Mouse (Mus musculus): ENCODE results near the gene Sppl2c. TPM values are rescaled to one million over a fixed set of nuclear protein-coding genes. Genes with fewer than 3 reads are reported as not detected.

Sppl2c gene
- polyA plus RNA-seq, 1 experiment from 2014 or later, result not detected

DNA sequence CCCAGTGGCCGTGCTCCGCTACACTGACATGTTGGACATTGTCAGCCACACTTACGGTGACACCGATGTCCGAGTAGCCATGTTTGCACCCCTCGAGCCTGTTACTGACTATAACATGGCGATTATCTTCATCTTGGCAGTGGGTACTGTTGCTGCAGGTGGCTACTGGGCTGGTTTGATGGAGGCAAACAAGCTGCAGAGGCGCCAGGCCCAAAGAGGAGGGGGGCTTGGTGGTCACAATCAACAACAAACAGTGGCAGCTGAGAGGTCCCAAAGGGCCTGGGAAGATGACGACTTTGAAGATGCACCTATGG is 667 bp downstream of the Sppl2c start:
- ATAC-seq (ENCODE audit: low read depth), result no peak
- Histone ChIP-seq H3K4me2 (ENCODE audit: low read depth, low read length) (no peak overlapping the region), H3K4me1 (ENCODE audit: control insufficient read depth, low read depth, low read length) (no peaks in the 10 kb centered on the region), H3K9ac (ENCODE audit: low read depth, low read length) (no peak overlapping the region), H3K36me3 (ENCODE audit: control insufficient read depth, insufficient read depth) (no peaks in the 10 kb centered on the region), H3K27me3 (ENCODE audit: control insufficient read depth, insufficient read depth, low read depth, low read length) (no peaks in the 10 kb centered on the region), H3K9me3 (replicated peaks; ENCODE audit: control insufficient read depth, low read length) (no peaks in the 10 kb centered on the region), H3K27ac (ENCODE audit: low read length) (no peak overlapping the region), H3K4me3 (ENCODE audit: low read depth, low read length) (no peak overlapping the region)
- WGBS (ENCODE audit: insufficient replicate concordance), result 70% methylated on average over 9 of the region's 9 CpGs

DNA sequence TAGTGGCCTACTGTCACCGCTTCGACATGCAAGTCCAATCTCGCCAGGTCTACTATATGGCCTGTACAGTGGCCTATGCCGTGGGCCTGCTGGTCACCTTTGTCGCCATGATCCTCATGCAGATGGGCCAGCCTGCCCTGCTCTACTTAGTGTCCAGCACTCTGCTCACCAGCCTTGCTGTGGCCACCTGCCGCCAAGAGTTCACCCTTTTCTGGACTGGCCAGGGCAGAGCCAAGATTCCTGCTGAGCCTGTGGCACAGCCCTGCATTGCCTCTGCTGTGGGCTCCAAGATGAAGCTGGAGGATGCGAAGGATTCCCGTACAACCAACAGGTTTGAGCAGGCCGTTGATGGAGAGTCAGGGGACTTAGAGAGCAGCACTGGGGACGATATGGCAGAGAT is 1.6 kb downstream of the Sppl2c start:
- Histone ChIP-seq H3K4me1 (ENCODE audit: control insufficient read depth, low read depth, low read length) (no peaks in the 10 kb centered on the region), H3K4me3 (ENCODE audit: low read depth, low read length) (no peak overlapping the region), H3K27me3 (ENCODE audit: control insufficient read depth, insufficient read depth, low read depth, low read length) (no peaks in the 10 kb centered on the region), H3K36me3 (ENCODE audit: control insufficient read depth, insufficient read depth) (no peaks in the 10 kb centered on the region), H3K27ac (ENCODE audit: low read length) (no peak overlapping the region), H3K9ac (ENCODE audit: low read depth, low read length) (no peak overlapping the region), H3K4me2 (ENCODE audit: low read depth, low read length) (no peak overlapping the region), H3K9me3 (replicated peaks; ENCODE audit: control insufficient read depth, low read length) (no peaks in the 10 kb centered on the region)
- ATAC-seq (ENCODE audit: low read depth), result no peak
- WGBS (ENCODE audit: insufficient replicate concordance), result 74% methylated on average over 10 of the region's 10 CpGs

DNA sequence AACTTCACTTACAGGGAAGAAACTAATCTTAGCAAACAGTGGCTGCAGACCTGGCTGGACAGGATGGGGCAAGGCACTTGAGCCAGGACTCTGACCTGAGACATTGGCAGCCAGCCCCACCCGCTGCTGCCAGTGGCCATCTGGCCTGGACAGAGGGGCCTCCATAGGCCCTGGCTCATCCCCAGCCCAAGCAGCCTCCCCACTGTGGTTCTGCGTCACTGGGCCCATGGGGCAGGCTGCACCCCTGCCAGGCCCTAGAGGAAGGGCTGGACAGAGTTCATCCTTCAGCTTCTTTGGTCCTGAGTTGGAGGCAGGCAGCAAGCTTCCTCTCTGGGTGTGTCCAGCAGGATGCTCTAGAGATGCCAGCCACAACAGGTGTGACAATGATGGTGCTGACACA is 3.9 kb downstream of the Sppl2c start:
- no peaks in the 10 kb centered on the region for H3K4me1 ChIP-seq (ENCODE audit: control insufficient read depth, low read depth, low read length)
- no peak for ATAC-seq (ENCODE audit: low read depth)
- no peaks in the 10 kb centered on the region for H3K36me3 ChIP-seq (ENCODE audit: control insufficient read depth, insufficient read depth)
- no peaks in the 10 kb centered on the region for H3K9me3 ChIP-seq (replicated peaks; ENCODE audit: control insufficient read depth, low read length)
- no peak overlapping the region for H3K4me3 ChIP-seq (ENCODE audit: low read depth, low read length)
- 36% methylated on average over 2 of the region's 2 CpGs for WGBS (ENCODE audit: insufficient replicate concordance)
- H3K27ac ChIP-seq (ENCODE audit: low read length), result no peak overlapping the region
- H3K9ac ChIP-seq (ENCODE audit: low read depth, low read length), result no peak overlapping the region
- H3K27me3 ChIP-seq (ENCODE audit: control insufficient read depth, insufficient read depth, low read depth, low read length), result no peaks in the 10 kb centered on the region
- H3K4me2 ChIP-seq (ENCODE audit: low read depth, low read length), result no peak overlapping the region

DNA sequence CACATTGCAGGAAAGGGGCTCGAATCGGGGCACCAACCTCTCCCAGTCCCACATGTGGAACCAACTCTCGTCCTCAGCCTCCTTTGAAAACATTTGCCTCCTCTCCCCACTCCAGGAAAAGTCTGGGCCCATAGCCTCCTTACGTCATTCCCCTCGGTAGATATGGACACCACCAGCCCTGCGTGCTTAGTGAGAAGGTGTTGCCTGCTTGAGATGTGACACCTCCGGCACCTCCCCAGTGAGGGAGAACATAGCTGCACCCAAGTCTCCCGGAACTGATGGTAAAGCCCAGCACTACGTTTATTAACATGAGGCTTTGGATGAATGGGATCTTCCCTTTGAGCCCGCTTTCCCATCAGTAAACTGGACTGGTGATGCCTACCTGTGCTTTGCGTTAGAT is 9.3 kb downstream of the Sppl2c start:
- Histone ChIP-seq H3K9ac (ENCODE audit: low read depth, low read length) (no peak overlapping the region), H3K36me3 (ENCODE audit: control insufficient read depth, insufficient read depth) (no peaks in the 10 kb centered on the region), H3K27me3 (ENCODE audit: control insufficient read depth, insufficient read depth, low read depth, low read length) (no peaks in the 10 kb centered on the region), H3K4me2 (ENCODE audit: low read depth, low read length) (no peak overlapping the region), H3K9me3 (replicated peaks; ENCODE audit: control insufficient read depth, low read length) (no peaks in the 10 kb centered on the region), H3K4me1 (ENCODE audit: control insufficient read depth, low read depth, low read length) (no peaks in the 10 kb centered on the region), H3K27ac (ENCODE audit: low read length) (no peak overlapping the region), H3K4me3 (ENCODE audit: low read depth, low read length) (no peak overlapping the region)
- no peak for ATAC-seq (ENCODE audit: low read depth)
- 62% methylated on average over 11 of the region's 11 CpGs for WGBS (ENCODE audit: insufficient replicate concordance)

DNA sequence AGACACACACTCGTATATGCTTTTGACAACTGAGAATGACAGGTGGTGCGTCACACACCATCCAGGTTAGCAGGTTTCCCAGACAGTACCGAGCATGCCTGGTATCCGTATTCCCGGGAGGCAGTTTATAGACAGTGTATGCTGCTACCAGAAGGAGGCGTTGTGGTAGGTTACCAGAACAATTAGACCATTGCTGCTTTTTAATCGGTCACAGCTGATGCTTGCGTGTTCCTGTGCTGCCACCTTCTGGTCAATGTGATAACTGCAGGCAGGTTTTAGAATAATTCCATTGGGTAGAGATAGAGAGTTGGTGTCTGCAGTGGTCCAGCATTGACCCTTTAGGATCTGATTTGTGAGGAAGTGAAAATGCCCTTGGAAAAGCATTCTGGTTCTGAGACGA is 9.7 kb downstream of the Sppl2c start:
- no peak overlapping the region for H3K4me2 ChIP-seq (ENCODE audit: low read depth, low read length)
- H3K27me3 ChIP-seq (ENCODE audit: control insufficient read depth, insufficient read depth, low read depth, low read length), result no peaks in the 10 kb centered on the region
- no peak overlapping the region for H3K27ac ChIP-seq (ENCODE audit: low read length)
- no peak overlapping the region for H3K9ac ChIP-seq (ENCODE audit: low read depth, low read length)
- H3K36me3 ChIP-seq (ENCODE audit: control insufficient read depth, insufficient read depth), result no peaks in the 10 kb centered on the region
- H3K9me3 ChIP-seq (replicated peaks; ENCODE audit: control insufficient read depth, low read length), result no peaks in the 10 kb centered on the region
- H3K4me1 ChIP-seq (ENCODE audit: control insufficient read depth, low read depth, low read length), result no peaks in the 10 kb centered on the region
- ATAC-seq (ENCODE audit: low read depth), result no peak
- WGBS (ENCODE audit: insufficient replicate concordance), result 10% methylated on average over 9 of the region's 9 CpGs
- no peak overlapping the region for H3K4me3 ChIP-seq (ENCODE audit: low read depth, low read length)

DNA sequence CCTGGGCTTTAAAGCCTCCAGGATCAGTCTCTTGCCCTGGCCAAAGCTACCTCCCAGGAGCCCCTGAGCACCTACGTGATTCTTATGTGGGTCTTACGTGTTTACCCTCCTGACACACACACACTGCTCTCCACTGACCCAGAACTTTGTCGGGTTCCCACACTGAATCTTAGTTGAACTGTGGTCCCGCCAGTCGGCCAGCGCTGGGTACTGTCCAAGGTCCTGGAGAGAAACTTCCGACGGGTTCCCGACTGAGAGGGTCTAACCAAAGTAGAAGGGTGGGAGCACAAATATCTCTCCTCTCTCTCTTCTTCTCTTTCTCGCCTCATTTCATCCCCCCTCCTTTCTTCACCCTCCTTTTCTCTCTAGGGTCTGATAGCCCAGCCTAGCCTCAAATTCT is 11.7 kb downstream of the Sppl2c start:
- 10% methylated on average over 10 of the region's 10 CpGs for WGBS (ENCODE audit: insufficient replicate concordance)
- no peak overlapping the region for H3K27ac ChIP-seq (ENCODE audit: low read length)
- no peaks in the 10 kb centered on the region for H3K9me3 ChIP-seq (replicated peaks; ENCODE audit: control insufficient read depth, low read length)
- no peak overlapping the region for H3K4me3 ChIP-seq (ENCODE audit: low read depth, low read length)
- no peaks in the 10 kb centered on the region for H3K36me3 ChIP-seq (ENCODE audit: control insufficient read depth, insufficient read depth)
- H3K27me3 ChIP-seq (ENCODE audit: control insufficient read depth, insufficient read depth, low read depth, low read length), result no peaks in the 10 kb centered on the region
- ATAC-seq (ENCODE audit: low read depth), result no peak
- H3K4me1 ChIP-seq (ENCODE audit: control insufficient read depth, low read depth, low read length), result no peaks in the 10 kb centered on the region
- H3K4me2 ChIP-seq (ENCODE audit: low read depth, low read length), result no peak overlapping the region
- H3K9ac ChIP-seq (ENCODE audit: low read depth, low read length), result no peak overlapping the region

DNA sequence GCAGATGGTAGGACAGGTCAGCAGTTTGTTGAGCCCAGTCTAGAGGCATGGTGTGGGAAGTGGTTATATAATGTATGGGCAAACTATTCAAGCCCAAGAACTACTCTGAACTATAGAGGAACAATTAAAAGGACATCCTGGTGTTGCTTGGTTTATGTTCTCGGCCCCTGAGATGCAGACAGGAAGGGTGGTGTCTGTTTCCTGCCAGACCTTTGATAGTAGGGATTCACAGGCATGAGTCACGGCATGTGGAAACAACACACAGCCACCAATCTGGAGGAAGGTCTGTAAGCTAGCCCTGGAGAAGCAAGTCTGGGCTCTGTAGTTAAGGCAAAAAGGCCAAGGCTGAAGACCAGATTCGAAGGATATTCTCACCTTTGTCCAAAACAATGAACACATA is 17.1 kb downstream of the Sppl2c start:
- Histone ChIP-seq H3K9ac (ENCODE audit: low read depth, low read length) (no peak overlapping the region), H3K4me3 (ENCODE audit: low read depth, low read length) (no peak overlapping the region), H3K27me3 (ENCODE audit: control insufficient read depth, insufficient read depth, low read depth, low read length) (no peaks in the 10 kb centered on the region), H3K9me3 (replicated peaks; ENCODE audit: control insufficient read depth, low read length) (no peaks in the 10 kb centered on the region), H3K4me1 (ENCODE audit: control insufficient read depth, low read depth, low read length) (no peaks in the 10 kb centered on the region), H3K4me2 (ENCODE audit: low read depth, low read length) (no peak overlapping the region), H3K27ac (ENCODE audit: low read length) (no peak overlapping the region), H3K36me3 (ENCODE audit: control insufficient read depth, insufficient read depth) (no peaks in the 10 kb centered on the region)
- ATAC-seq (ENCODE audit: low read depth), result no peak
- whole genome bisulfite sequencing (ENCODE audit: insufficient replicate concordance), result 31% methylated on average over 3 of the region's 3 CpGs

DNA sequence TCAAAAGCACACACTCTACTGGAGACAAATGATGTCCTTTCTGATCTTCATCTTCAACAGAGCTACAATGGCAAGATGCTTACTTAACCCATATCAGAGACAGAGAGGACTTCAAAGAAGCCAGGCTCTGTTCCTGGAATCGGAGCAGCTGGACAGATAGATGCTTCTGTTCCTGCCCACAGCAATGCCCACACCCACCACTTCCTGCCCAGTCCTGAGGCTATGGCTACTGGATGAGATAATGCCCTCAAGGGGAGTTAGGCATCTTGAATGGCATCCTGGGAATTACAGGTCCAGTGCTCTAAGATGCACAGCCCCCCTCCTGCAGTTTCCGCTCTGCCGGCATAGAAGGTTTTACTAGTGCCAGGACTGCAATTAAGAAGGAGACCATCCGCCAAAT is 20.4 kb downstream of the Sppl2c start:
- Histone ChIP-seq H3K9me3 (replicated peaks; ENCODE audit: control insufficient read depth, low read length) (no peaks in the 10 kb centered on the region), H3K4me3 (ENCODE audit: low read depth, low read length) (no peak overlapping the region), H3K27me3 (ENCODE audit: control insufficient read depth, insufficient read depth, low read depth, low read length) (no peaks in the 10 kb centered on the region), H3K36me3 (ENCODE audit: control insufficient read depth, insufficient read depth) (no peaks in the 10 kb centered on the region), H3K4me2 (ENCODE audit: low read depth, low read length) (no peak overlapping the region), H3K4me1 (ENCODE audit: control insufficient read depth, low read depth, low read length) (no peaks in the 10 kb centered on the region), H3K27ac (ENCODE audit: low read length) (no peak overlapping the region), H3K9ac (ENCODE audit: low read depth, low read length) (no peak overlapping the region)
- WGBS (ENCODE audit: insufficient replicate concordance), result 63% methylated on average over 4 of the region's 4 CpGs
- ATAC-seq (ENCODE audit: low read depth), result no peak

DNA sequence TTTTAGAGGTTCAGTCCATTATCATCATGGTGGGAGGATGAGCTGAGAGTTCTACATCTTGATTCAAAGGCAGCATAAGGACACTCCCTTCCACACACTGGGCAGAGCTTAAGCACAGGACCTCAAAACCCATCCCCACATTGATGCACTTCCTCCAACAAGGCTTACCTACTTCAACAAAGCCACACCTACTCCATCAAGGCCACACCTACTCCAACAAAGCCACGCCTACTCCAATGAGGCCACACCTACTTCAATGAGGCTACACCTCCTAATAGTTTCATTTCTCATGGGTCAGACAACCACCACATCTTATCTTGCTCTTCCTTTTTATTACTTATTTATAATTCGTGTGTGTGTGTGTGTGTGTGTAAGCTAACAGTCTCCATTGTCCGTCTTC is 22.9 kb downstream of the Sppl2c start:
- no peaks in the 10 kb centered on the region for H3K4me1 ChIP-seq (ENCODE audit: control insufficient read depth, low read depth, low read length)
- no peak overlapping the region for H3K4me2 ChIP-seq (ENCODE audit: low read depth, low read length)
- no peak overlapping the region for H3K27ac ChIP-seq (ENCODE audit: low read length)
- no peaks in the 10 kb centered on the region for H3K27me3 ChIP-seq (ENCODE audit: control insufficient read depth, insufficient read depth, low read depth, low read length)
- H3K9me3 ChIP-seq (replicated peaks; ENCODE audit: control insufficient read depth, low read length), result no peaks in the 10 kb centered on the region
- H3K4me3 ChIP-seq (ENCODE audit: low read depth, low read length), result no peak overlapping the region
- 43% methylated on average over 3 of the region's 3 CpGs for WGBS (ENCODE audit: insufficient replicate concordance)
- no peak overlapping the region for H3K9ac ChIP-seq (ENCODE audit: low read depth, low read length)
- H3K36me3 ChIP-seq (ENCODE audit: control insufficient read depth, insufficient read depth), result no peaks in the 10 kb centered on the region
- no peak for ATAC-seq (ENCODE audit: low read depth)

DNA sequence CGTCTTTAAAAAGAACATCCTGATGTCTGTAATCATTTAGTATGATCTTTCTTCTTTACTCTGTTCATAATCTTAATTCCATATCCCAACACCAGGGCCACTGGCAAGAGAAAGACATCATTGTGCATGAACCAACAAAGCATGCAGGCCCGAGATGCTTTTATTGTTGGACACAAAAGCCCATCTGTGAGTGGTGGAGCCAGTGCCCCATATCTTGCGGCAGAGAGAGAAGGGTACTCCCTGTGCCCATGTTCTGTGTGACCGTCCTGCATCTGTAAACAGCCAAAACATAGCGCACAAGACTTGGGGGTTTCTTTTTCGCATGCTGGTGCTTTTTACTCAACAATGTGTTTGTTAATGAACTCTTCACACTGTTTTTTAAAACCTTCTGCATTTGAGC is 25.1 kb downstream of the Sppl2c start:
- Histone ChIP-seq H3K36me3 (ENCODE audit: control insufficient read depth, insufficient read depth) (no peaks in the 10 kb centered on the region), H3K4me3 (ENCODE audit: low read depth, low read length) (no peak overlapping the region), H3K27ac (ENCODE audit: low read length) (no peak overlapping the region), H3K27me3 (ENCODE audit: control insufficient read depth, insufficient read depth, low read depth, low read length) (no peaks in the 10 kb centered on the region), H3K4me1 (ENCODE audit: control insufficient read depth, low read depth, low read length) (no peaks in the 10 kb centered on the region), H3K9ac (ENCODE audit: low read depth, low read length) (no peak overlapping the region), H3K9me3 (replicated peaks; ENCODE audit: control insufficient read depth, low read length) (no peaks in the 10 kb centered on the region), H3K4me2 (ENCODE audit: low read depth, low read length) (no peak overlapping the region)
- no peak for ATAC-seq (ENCODE audit: low read depth)
- WGBS (ENCODE audit: insufficient replicate concordance), result 68% methylated on average over 6 of the region's 6 CpGs

All from liver, embryonic 16.5 days (tissue).